Mouse (Mus musculus): ENCODE results near the gene Gm10135.
"Not testable (repeated sequence)": the region's sequence is repeated elsewhere in the genome, so short reads cannot be mapped to it uniquely, and the experiment has no call there.

Gm10135 gene

GRCm38 (mm10) chr5:72957281-72957680, 17.2 kb downstream of the Gm10135 start:
- DNase-seq = no peak

GRCm38 (mm10) chr5:72953996-72954604, 20.4 kb downstream of the Gm10135 start:
- DNase-seq = no peak

GRCm38 (mm10) chr5:72950252-72950651, 24.2 kb downstream of the Gm10135 start:
- DNase-seq = no peak

GRCm38 (mm10) chr5:72948136-72948535, 26.4 kb downstream of the Gm10135 start:
- DNase-seq = no peak

- no peak for DNase-seq
Observed at GRCm38 (mm10) chr5:72940906-72941432, 33.5 kb downstream of the Gm10135 start.

GRCm38 (mm10) chr5:72939311-72939710, 35.2 kb downstream of the Gm10135 start:
- DNase-seq = no peak

GRCm38 (mm10) chr5:72938421-72938820, 36.1 kb downstream of the Gm10135 start:
- not testable (repeated sequence) for DNase-seq

GRCm38 (mm10) chr5:72933026-72933675, 41.4 kb downstream of the Gm10135 start:
- DNase-seq = no peak

- DNase-seq = no peak
Observed at GRCm38 (mm10) chr5:72927074-72927473, 47.4 kb downstream of the Gm10135 start.

GRCm38 (mm10) chr5:72922796-72923195, 51.7 kb downstream of the Gm10135 start:
- no peak for DNase-seq

GRCm38 (mm10) chr5:72921171-72921570, 53.3 kb downstream of the Gm10135 start:
- DNase-seq = no peak

- no peak for DNase-seq
Observed at GRCm38 (mm10) chr5:72920416-72920815, 54.1 kb downstream of the Gm10135 start.

- DNase-seq = no peak
Observed at GRCm38 (mm10) chr5:72916851-72917250, 57.7 kb downstream of the Gm10135 start.

GRCm38 (mm10) chr5:72916048-72916447, 58.5 kb downstream of the Gm10135 start:
- DNase-seq = no peak

Measured in right cerebral cortex, postnatal 4 days (tissue).